Mouse (Mus musculus) regulatory T cell (primary cell): Measurements from ENCODE around the gene Lrrc8d.

Experiments used
- in situ Hi-C: fragments of 300-600 bp; cut with MboI, MseI; formaldehyde crosslinking; loops from one replicate; pipeline ENCODE4 v1.15.1; 2025; ENCODE audit warnings: high pct_unique_total_duplicates

Lrrc8d gene

GRCm38 (mm10) chr5:105857486-105857885 is 157.7 kb downstream of the Lrrc8d start:
- in situ Hi-C loops: no loop called here

- in situ Hi-C loops: no loop called here
These were observed 159.3 kb downstream of the Lrrc8d start for GRCm38 (mm10) chr5:105858754-105859694.

GRCm38 (mm10) chr5:105859716-105860460 is 160.1 kb downstream of the Lrrc8d start:
- in situ Hi-C loops: loop anchor here (10.0 kb wide), 1 partner anchor 55 kb away; no protein-coding TSS in a partner anchor

GRCm38 (mm10) chr5:105860461-105860835 is 160.7 kb downstream of the Lrrc8d start:
- in situ Hi-C loops: loop anchor here (10.0 kb wide), 1 partner anchor 56 kb away; no protein-coding TSS in a partner anchor

GRCm38 (mm10) chr5:105861616-105862015 is 161.8 kb downstream of the Lrrc8d start:
- in situ Hi-C loops: loop anchor here (10.0 kb wide), 1 partner anchor 57 kb away; no protein-coding TSS in a partner anchor

GRCm38 (mm10) chr5:105865110-105865628 is 165.4 kb downstream of the Lrrc8d start:
- in situ Hi-C loops: loop anchor here (5.0 to 10.0 kb wide), 5 partner anchors 60 to 453 kb away; no protein-coding TSS in a partner anchor

- in situ Hi-C loops: loop anchor here (5.0 to 10.0 kb wide), 5 partner anchors 63 to 455 kb away; no protein-coding TSS in a partner anchor
These were observed 167.7 kb downstream of the Lrrc8d start for GRCm38 (mm10) chr5:105867427-105867826.

- in situ Hi-C loops: loop anchor here (5.0 to 10.0 kb wide), 5 partner anchors 63 to 456 kb away; no protein-coding TSS in a partner anchor
These were observed 168.2 kb downstream of the Lrrc8d start for GRCm38 (mm10) chr5:105867841-105868447.

- in situ Hi-C loops: loop anchor here (5.0 to 10.0 kb wide), 5 partner anchors 64 to 456 kb away; no protein-coding TSS in a partner anchor
These were observed 168.8 kb downstream of the Lrrc8d start for GRCm38 (mm10) chr5:105868593-105868992.

- in situ Hi-C loops: loop anchor here (5.0 to 10.0 kb wide), 5 partner anchors 65 to 457 kb away; no protein-coding TSS in a partner anchor
These were observed 170.0 kb downstream of the Lrrc8d start for GRCm38 (mm10) chr5:105869739-105870138.

- in situ Hi-C loops: no loop called here
These were observed 171.4 kb downstream of the Lrrc8d start for GRCm38 (mm10) chr5:105871140-105871539.

- in situ Hi-C loops: no loop called here
These were observed 172.4 kb downstream of the Lrrc8d start for GRCm38 (mm10) chr5:105872176-105872575.

- in situ Hi-C loops: no loop called here
These were observed 173.1 kb downstream of the Lrrc8d start for GRCm38 (mm10) chr5:105872916-105873315.

GRCm38 (mm10) chr5:105873774-105874173 is 174.0 kb downstream of the Lrrc8d start:
- in situ Hi-C loops: no loop called here

GRCm38 (mm10) chr5:105874476-105874875 is 174.7 kb downstream of the Lrrc8d start:
- in situ Hi-C loops: no loop called here

GRCm38 (mm10) chr5:105876068-105876924 is 176.5 kb downstream of the Lrrc8d start, which contains the start of gene Zfp326:
Zfp326 (plus strand) TSS chr5:105876565.
- in situ Hi-C loops: no loop called here

- in situ Hi-C loops: no loop called here
These were observed 177.4 kb downstream of the Lrrc8d start for GRCm38 (mm10) chr5:105876925-105877774.
